Mouse (Mus musculus): ENCODE data around the gene Hsd17b11.

- TF ChIP-seq TAL1 (IDR thresholded peaks at IDR 0.05; ENCODE audit: low read length) (no peak), GATA1 (IDR thresholded peaks at IDR 0.05; ENCODE audit: low read length) (no peak)
Observed at GRCm38 (mm10) chr5:103962935-103963429, 58.7 kb downstream of the Hsd17b11 start.
